Mouse (Mus musculus) embryo, embryonic 11 days (tissue): ENCODE results near the gene Tpte.
A peak's percentile ranks its signal among the peaks of the same experiment; 100 is the strongest.
"Not testable (repeated sequence)": the region's sequence is repeated elsewhere in the genome, so short reads cannot be mapped to it uniquely, and the experiment has no call there.

Source experiments
- DNase-seq: peaks from one replicate; pipeline ENCODE4 v3.0.0-alpha.2; 2015

Tpte gene

DNA sequence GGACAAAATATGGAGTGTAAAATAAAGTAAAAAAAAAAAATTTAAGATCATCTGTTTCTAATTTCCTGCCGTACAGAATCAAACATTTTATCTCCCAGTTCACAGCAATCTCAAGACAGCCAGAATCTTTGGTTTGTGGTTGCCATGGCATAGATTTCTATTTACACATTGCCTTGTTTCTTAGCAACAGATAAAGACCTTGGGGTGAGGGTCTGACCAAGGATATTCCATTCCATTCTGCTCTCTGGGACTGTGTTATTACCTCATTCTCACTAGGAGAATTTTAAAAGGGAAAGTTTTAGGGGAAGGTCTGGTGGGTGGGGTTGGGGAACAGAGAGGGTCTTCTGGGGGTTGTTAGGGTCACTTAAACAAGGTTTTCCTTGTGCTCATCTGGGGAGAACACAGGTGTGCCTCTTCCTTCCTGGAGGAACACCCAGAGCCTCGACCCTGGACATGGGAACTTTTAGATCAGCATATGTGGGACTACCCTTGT lies at the start of gene Tpte:
Gene Tpte (plus strand): TSS at position 443 of the 493 bp plus-strand sequence.
- no peak for DNase-seq

DNA sequence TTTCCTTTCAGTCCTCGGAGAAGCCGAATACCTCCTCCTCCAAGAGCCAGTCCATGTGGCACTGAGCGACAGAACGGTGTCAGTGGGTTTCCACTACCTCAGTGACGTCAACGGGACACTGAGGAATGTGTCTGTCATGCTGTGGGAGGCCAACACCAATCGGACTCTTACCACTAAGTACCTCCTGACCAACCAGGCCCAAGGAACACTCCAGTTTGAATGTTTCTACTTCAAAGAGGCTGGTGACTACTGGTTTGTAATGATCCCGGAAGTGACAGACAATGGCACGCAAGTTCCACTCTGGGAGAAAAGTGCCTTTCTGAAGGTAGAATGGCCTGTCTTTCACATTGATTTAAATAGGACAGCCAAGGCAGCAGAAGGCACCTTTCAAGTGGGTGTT lies 40.3 kb upstream of the Tpte start:
- no peak for DNase-seq

DNA sequence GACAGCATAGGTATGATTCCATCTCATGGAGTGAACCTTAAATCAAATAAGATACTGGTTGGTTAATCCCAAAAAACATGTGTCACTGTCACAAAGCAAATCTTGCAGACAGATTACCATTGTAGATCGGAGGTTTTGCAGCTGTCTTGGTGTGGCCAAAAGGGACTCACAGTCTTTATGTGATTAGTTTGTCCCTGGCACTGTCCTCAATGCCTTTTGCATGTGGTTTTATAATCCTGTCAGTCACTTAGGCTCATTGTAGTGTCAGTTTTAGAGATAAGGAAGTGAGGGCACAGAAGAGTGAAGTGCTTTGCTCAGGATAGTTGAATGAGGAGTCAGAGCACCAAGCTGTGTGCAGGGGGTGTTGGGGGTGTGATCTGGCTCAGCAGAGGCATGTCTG lies 37.6 kb upstream of the Tpte start:
- no peak for DNase-seq

DNA sequence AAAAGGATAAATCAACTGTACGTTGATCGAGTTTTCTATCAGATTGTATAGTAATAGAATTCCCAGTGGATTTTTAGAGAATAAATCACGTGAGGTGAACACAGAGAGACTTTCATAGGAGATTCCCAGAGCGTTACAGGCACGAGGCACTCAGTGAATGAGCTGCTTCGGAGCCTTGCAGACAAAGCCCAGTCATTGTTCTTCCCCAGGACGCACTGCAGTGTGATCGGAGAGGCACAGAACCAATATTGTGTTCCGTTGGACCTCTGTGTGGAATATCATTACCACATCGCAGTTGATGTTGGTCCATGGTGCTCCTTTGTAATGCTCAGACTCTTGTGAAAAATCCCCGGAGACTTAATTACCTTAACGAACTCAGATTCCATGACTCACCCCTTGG lies 35.3 kb upstream of the Tpte start:
- DNase-seq = no peak

DNA sequence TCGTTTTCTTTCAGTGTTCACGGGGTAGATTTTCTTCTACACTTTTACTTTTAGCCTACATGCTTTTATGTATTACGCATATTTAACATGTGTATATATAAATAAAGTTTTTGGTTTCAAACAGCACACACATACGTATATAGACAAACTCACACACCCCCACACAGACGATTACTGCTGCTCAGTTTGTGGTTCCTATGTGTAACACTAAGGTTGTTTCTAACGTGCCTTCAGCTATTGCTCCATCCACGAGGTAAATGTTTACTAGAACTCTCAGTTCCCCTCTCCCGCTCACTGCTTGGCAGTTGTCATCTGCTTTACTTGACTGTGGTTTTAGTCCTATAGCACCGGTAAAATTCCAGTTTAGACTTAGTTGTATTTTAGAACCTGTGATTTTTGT lies 34.2 kb upstream of the Tpte start:
- DNase-seq = no peak

DNA sequence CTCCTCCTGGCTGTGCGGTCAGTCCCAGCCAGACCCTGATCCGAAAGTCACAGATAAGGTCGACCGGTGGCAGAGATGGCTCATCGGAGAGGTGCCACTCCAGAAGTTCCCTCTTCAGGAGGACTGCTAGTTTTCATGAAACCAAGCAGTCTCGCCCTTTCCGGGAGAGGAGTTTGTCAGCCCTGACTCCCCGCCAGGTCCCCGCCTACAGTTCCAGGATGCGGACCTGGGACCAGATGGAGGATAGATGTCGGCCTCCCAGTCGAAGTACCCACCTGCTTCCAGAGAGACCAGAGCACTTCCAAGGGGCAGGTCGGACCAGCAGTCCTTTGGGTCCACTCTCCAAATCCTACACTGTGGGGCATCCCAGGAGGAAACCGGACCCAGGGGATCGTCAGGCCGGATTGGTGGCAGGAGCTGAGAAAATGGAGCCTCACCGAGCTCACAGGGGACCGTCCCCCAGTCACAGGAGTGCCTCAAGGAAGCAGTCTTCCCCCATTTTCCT lies 24.2 kb upstream of the Tpte start:
- DNase-seq = no peak

DNA sequence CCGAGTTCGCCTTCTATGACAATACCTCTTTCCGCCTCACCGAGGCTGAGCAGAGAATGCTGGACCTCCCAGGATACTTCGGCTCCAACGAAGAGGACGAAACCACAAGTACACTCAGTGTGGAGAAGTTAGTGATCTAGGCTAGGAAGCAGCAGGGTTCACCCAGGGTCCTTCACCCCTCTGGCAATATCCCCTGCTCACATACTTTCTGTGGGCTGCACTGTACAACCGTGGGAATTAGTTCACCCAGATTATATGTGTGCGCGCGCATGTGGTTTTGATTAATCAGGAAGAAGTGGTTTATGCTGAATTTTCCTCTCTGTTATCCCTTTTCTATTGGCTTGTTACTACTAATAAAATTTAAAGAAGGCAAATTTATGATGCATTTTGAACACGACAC lies 23.7 kb upstream of the Tpte start:
- DNase-seq = no peak

DNA sequence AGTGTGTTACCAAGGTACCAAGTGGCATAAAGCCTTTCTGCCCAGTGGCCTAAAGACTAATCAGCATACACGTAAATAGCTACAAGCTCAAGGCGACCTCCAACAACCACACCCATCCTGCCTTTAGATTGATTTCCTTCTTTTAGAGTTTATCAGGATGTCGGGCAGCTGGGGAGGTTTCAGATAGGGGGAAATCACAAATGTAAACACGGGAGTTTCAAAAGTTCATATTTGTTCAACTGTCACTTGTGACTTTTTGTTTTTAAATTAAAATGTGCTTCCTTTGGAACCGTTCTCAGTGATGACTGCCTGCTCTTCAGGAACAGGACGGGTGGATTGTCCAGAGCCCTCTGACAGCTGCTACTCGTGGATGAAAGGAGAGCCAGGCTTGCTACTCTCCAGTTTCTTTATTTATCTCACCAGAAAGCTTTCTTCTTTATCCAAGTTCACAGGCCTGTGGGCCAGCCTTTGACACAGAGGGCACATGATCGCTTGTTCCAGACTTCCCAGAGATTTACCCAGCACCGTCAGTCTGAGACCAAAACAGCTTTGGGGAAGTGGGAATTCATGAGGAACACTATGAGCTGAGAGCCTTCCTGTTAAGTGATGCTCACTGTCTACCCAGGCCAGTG lies 23.0 kb upstream of the Tpte start:
- no peak for DNase-seq

DNA sequence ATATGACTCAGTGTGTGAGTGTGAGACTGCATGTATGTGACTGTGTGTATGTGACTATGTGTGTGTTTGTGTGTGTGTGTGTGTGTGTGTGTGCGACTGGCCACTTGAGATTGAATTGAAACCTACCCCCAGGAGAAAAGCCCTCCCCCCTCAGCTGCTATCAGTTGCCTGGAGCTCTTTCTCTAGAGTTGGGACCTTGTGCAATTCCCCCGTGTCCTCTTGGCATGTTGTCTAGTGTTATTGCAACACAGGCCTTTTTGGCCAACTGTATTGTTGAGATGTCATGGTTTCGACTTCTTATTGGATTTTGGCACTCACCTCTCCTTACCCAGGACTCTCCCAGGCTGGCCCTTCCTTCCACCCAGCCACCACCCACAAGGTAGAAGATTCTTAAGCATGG lies 21.0 kb upstream of the Tpte start:
- DNase-seq = no peak

DNA sequence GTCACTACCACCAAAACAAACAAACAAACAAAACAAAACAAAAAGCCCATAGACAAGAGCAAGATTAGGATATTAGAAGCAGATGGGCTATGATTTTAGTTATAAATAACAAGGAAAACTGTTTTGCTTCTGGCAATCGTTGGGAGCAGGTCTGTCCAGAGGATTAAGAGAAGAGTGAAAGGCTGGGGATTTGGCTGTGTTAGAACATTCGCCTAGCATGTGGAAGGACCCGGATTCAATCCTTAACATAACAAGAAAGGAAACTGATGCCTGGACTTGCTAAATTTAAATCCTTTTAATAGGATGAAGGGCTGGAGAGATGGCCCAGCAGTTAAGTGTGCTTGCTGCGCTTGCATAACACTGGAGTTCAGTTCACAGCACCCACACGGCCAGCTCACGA lies 18.9 kb upstream of the Tpte start:
- DNase-seq = no peak

DNA sequence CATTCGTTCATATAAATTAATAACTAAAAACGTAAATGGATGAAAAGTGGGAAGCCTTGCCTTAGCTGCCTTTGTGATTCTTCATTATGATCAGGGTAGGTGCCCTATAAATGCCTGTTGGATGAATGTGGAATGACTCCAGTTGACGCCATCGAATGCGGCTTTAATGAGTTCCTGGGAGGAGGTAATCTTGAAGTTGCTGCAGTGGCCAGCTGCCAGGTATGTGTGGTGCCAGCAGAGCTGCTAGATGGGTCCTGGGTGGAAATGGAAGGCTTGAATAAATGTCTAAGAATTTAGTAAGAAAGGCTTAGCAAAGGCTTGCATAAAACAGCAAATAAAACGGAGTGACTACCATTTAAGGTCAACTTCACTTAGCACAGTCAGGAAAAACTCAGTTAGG lies 18.5 kb upstream of the Tpte start:
- no peak for DNase-seq

DNA sequence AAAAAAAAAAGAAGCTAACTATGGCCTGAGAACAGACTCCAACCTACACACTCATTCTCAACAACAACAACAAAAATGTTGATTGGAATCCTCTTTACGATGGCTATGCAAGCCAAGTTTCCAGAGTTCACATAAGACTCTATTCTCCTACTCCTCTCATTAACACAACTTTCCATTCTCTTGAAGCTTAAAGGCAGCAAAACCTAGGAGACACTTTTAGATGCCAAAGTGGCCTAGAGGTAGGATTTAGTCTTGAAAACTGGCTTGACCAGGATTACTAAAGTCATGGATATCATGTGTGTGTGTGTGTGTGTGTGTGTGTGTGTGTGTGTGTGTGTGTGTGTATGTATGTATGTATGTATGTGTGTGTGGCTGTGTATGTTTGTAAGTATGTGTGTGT lies 18.0 kb upstream of the Tpte start:
- DNase-seq = no peak

DNA sequence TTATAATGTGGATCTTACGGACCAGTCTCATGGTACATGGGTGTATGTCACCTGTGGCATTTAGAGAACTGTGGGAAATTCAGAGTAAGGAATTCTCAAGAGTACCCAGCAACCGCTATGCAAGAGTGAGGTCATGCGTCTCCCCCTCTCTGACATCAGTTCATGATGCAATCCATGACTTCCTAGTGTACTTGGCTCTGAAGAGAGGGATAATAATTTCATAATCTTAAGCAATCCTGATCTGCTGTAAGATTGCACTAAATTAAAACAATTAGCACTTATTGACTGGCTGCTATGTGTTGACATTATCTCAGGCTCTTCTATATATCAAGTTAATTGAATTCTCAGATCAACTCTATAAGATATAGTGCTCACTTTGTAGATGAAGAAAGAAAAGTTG lies 16.4 kb upstream of the Tpte start:
- no peak for DNase-seq

DNA sequence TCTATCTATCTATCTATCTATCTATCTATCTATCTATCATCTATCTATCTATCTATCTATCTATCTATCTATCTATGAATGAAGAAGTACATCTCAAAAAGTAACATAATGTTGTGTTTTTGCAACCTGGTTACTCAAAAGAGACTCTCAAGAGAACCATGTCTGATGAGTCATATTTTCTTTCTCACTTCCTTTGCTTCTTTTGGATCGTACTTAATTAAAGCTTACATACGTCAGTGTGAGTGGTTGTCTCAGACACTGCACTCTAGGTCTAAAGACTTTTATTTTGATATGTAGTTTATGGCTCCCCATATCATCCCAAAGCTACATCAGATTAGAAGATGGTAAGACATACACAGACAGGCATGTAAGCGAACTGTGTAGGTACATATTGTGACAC lies 10.1 kb upstream of the Tpte start:
- DNase-seq = no peak

DNA sequence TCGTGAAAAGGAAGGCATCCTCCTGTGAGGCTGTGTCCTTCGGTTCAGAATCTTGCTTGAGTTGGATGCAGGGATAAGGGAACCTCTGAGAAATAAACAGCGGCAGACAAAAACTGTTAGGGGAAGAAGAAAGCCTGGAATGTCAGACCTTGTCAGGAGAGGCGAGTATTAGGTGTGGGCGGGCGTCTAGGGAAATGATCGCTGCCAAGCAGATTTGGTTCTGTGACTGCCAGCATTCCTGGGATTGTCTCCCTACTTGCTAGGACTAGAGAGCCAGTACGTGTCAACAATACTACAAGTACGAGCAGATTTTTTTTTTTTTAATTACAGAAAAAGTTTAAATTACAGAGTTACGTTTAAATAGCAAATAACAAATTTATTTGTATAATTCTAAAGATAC lies 8.6 kb upstream of the Tpte start:
- no peak for DNase-seq

DNA sequence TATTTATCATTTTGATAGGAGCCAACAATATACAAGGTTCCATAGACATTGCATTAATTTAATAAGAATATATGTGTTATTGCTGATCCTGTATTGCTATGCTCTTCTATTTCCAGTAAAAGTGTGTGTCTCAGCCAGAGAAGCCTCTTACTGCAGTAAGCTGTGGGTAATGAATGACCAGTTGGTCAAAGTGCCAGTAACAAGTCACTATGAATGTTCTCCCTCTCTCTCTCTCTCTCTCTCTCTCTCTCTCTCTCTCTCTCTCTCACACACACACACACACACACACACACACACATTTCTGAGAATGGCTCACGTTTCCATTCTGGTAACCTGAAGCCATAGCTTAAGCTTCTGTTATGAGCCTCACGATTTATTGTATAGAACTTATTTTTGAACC lies 19.1 kb downstream of the Tpte start:
- DNase-seq = no peak

DNA sequence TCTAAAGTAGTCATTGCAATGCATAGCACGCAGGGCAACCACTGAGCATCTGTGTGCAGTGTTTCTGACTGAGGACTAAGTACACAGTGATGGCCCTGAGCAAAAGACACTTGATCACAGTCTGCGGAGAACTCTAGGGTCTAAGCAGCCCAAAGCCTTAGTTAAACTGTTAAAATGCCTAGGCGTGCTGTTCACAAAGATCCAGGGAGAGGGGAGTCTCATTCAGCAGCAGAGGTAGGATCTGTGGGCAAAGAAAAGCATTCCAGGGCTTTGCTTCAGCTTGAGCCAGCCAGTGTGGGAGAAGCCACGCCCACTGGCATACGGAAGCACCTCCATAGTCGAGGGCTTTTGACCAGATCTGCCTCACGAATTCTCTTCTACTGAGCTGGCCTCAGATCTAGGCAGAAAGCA lies 19.7 kb downstream of the Tpte start:
- DNase-seq = peak; percentile 58

DNA sequence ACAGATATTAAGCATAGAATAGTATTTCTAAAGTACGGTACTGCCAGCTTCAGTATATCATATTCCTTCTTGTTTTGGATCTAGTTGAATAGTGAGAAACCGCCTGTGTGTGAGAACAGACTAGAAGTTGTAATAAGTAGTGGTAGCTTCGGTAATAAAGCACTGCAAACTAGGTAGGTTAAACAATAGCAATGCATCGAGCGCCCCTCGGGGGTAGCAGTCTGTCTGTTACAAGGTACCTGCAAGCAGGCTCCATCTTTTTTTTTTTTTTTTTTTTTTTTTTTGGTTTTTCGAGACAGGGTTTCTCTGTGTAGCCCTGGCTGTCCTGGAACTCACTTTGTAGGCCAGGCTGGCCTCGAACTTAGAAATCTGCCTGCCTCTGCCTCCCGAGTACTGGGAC lies 20.8 kb downstream of the Tpte start:
- DNase-seq = not testable (repeated sequence)

DNA sequence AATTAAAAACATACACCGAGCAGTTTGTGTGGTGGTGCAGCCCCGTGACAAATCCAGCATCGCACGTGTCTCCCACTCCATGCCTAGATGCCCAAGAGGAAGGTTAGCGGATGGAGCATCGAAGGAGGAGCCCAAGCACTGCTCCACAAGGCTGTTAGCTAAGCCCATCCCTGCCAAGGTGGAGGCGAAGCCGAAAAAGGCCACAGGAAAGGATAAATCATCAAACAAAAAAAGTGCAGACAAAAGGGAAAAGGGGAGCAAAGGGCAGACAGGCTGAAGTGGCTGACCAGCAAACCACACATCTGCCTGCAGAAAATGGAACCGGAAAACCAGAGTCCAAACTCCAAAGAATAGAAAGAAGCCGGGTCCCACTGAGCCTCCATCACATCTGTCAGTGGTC lies 23.8 kb downstream of the Tpte start:
- DNase-seq = no peak

DNA sequence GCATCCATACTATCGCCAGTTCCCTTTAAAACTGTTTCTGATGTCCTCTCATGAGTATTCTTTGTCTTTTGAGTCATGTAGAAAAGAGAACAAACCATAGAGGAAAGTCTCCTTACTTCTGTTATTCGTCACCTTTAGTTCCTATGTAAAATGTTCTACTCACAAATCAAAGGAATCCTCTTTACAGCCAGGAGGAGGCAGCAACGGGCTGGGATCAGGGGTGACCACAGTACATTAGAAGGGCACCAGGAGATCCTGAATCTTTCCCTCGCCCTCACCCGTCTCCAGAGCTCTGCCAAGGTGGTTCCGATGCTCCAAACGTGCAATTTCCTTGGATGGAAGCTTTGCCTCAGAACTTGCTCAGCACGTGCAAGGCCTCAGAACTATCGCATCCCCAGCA lies 28.2 kb downstream of the Tpte start:
- no peak for DNase-seq

DNA sequence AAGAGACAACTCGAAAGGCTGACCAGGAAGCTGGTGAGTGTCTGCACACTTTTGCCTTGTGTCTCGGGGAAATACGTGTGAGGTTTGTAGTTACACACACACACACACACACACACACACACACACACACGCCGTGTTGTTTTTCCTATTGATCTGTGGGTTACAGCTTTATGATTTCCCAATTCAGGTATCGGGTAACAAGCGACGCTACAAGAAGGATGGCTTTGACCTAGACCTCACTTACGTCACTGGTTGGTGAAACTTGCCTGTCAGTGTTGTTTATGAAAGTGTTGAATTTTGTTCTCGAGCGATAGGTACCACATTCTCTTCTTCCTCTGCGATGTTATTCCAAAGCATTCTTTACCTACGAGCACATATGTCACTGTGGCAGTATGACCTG lies 52.2 kb downstream of the Tpte start:
- no peak for DNase-seq

DNA sequence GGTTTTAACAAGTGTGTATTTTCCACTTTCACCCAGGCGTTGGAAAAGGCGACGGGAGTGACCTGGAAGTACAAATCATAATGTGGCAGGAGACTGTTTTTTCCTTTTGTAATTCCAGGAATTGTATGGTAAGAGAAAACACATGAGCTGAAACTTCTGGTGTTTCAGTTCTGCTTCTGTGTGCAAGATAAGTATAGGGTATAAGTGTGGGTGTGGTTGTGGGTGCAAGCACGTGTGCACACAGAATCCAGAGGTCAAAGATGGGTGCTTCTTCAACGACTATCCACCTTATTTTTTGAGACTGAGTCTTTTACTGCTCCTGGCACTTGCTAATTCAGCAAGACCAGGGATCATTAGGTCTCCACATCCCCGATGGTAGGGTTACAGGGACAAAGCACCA lies 76.1 kb downstream of the Tpte start:
- no peak for DNase-seq

DNA sequence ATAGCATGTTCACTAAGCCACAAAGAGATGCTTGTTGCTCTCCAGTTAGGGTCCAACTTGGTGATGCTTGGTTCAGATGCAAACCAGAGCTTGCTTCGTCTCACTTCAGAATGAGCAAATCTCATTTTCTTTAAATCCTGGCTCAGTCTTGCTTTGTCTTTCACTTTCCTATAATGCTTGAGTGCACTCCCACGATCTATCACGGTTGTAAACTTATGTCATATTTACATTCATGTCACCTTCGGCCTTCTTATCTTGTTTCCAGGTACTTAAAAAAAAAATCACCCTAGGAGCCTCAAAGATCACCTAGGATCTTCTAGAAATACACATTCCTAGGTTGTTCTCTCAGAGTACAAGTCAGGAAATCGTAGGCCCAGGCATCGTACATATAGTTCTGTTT lies 76.6 kb downstream of the Tpte start:
- no peak for DNase-seq

DNA sequence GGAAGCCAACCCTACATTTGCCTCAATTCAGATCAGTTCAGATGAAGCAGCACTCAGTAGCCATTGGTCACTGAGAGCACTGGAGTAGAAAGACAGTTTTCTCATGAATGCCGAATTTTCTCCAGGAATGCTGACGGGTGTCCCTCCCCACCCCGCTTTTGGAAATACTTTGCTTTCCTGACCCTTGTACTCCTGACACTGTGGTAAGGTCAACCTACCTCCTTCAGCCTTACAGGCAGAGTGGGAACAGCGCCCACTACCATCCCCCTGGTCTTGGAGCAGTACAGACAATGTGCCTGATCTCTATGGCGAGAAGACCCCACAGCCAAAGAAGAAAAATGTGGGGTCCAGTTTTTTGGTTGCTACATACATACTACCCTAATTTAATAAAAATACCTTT lies 93.1 kb downstream of the Tpte start:
- DNase-seq = no peak

DNA sequence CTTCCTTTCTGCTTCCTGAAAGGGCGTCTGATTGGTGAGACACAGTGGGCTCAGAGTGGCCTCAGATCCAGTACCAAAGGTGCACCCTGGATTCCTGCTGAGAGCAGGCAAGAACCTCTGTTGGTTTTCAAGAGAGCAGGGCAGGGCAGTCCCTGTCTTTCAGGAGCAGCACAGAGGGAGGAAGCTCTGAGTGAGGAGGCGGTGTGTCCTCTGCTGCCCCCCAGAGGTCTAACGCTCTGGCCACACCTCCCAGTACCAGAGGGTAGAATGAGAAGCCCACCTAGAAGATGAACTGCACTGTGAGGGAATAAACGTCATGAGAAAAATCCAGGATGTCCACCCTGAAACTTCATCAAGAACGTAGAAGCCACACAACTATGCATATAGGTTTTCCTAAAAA lies 93.7 kb downstream of the Tpte start:
- DNase-seq = peak; percentile 65

DNA sequence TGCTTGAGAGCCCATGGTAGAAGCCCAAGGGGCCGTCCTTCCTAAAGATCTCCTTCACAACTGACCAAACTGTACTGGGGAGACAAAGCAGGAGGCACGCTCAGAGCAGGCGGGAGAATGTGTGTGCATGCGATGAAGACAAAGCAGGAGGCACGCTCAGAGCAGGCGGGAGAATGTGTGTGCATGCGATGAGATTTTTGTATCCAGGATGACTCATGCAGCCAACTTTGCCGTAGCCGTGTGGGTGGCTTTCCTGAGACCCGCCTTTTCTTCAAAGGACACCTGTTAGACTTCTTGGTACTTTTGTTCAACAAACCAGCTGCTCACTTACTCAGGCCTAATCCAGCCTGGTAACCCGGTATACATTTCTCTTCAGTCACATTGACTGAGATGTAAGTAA lies 97.7 kb downstream of the Tpte start:
- DNase-seq = no peak
